Mouse (Mus musculus): ENCODE measurements around the gene Aoc2.

Aoc2 gene

GRCm38 (mm10) chr11:101324763-101325162 lies at the start of gene Aoc2:
Aoc2 (plus strand) TSS chr11:101325063.
- DNase-seq (ENCODE audit: low spot score): no peak

GRCm38 (mm10) chr11:101275309-101275708 lies 49.6 kb upstream of the Aoc2 start:
- DNase-seq (ENCODE audit: low spot score): no peak

GRCm38 (mm10) chr11:101276319-101277070 lies 48.4 kb upstream of the Aoc2 start:
- DNase-seq (ENCODE audit: low spot score): no peak

GRCm38 (mm10) chr11:101277381-101278222 lies 47.3 kb upstream of the Aoc2 start:
- DNase-seq (ENCODE audit: low spot score): no peak

- peak; percentile 80 for DNase-seq (ENCODE audit: low spot score)
Observed at GRCm38 (mm10) chr11:101278223-101279192, 46.4 kb upstream of the Aoc2 start, which contains the start of the genes Cntd1 and Coa3. Cntd1 (plus strand) TSS chr11:101279012. Coa3 (minus strand) TSS chr11:101279114.

GRCm38 (mm10) chr11:101279193-101279569 lies 45.7 kb upstream of the Aoc2 start:
- no peak for DNase-seq (ENCODE audit: low spot score)

GRCm38 (mm10) chr11:101280837-101281236 lies 44.0 kb upstream of the Aoc2 start:
- no peak for DNase-seq (ENCODE audit: low spot score)

- no peak for DNase-seq (ENCODE audit: low spot score)
Observed at GRCm38 (mm10) chr11:101282896-101283295, 42.0 kb upstream of the Aoc2 start.

GRCm38 (mm10) chr11:101283805-101284204 lies 41.1 kb upstream of the Aoc2 start:
- DNase-seq (ENCODE audit: low spot score): no peak

GRCm38 (mm10) chr11:101287306-101287705 lies 37.6 kb upstream of the Aoc2 start:
- no peak for DNase-seq (ENCODE audit: low spot score)

GRCm38 (mm10) chr11:101291231-101291630 lies 33.6 kb upstream of the Aoc2 start:
- no peak for DNase-seq (ENCODE audit: low spot score)

GRCm38 (mm10) chr11:101295191-101295590 lies 29.7 kb upstream of the Aoc2 start:
- no peak for DNase-seq (ENCODE audit: low spot score)

GRCm38 (mm10) chr11:101300881-101301280 lies 24.0 kb upstream of the Aoc2 start:
- no peak for DNase-seq (ENCODE audit: low spot score)

GRCm38 (mm10) chr11:101301299-101302003 lies 23.4 kb upstream of the Aoc2 start:
- DNase-seq (ENCODE audit: low spot score): no peak

GRCm38 (mm10) chr11:101302004-101302798 lies 22.7 kb upstream of the Aoc2 start, which contains the start of gene Becn1:
Becn1 (minus strand) TSS chr11:101302286.
- peak; percentile 92 for DNase-seq (ENCODE audit: low spot score)

GRCm38 (mm10) chr11:101307744-101308143 lies 17.1 kb upstream of the Aoc2 start:
- DNase-seq (ENCODE audit: low spot score): no peak

GRCm38 (mm10) chr11:101311083-101311482 lies 13.8 kb upstream of the Aoc2 start:
- no peak for DNase-seq (ENCODE audit: low spot score)

GRCm38 (mm10) chr11:101312150-101312549 lies 12.7 kb upstream of the Aoc2 start:
- no peak for DNase-seq (ENCODE audit: low spot score)

GRCm38 (mm10) chr11:101314567-101314966 lies 10.3 kb upstream of the Aoc2 start:
- no peak for DNase-seq (ENCODE audit: low spot score)

- DNase-seq (ENCODE audit: low spot score): no peak
Observed at GRCm38 (mm10) chr11:101315082-101315650, 9.7 kb upstream of the Aoc2 start.
